Comparison of ENCODE assay signal across 8 mouse cellular contexts in the genomic region with DNA sequence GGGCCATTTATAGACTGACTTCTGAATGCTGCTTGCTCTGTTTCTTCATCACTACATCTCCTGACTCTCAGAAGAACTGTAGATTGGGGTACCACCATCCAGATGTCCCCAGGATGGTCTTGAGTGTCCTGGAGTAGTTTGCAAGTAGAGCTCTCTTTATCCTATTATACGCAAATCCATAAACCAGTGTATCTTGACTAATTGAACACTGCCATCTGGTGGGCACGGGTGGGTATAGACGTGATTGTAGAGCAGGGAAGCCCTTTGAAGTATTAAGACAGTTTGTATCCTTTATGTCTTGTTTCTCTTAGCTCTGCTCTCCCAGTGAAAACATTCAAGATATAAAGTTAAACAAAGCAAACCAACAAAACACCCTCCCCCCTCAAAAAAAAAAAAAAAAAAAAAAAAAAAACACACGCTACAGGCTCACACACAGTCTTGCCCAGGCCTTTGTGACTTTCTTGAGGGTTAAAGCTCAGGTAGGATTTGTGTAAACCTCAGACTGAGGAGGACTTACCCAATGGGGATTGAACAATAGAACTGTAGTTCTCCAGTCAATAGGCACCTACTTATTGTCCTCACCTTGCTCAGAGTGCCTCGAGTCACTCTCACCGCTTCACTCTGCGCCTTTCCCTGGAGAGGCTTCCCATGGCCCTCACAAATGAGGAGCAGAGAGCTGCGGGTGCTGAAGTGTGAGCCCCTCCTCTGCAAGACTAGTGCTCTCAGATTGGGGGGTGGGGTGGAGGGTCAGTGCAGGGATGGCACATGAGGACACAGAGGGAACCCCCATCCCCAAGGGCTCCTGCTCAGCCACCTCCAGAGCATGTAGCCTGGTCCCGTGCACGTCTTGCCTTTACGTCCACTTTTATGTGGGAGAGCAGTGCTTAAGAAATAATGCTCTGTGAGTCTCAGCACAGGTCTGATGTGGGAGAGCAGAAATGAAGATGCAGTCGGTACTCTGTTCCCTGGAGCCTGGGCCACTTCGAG. TPM values are rescaled to one million over a fixed set of nuclear protein-coding genes. Genes with fewer than 3 reads are reported as not detected.
A peak's percentile ranks its signal among the peaks of the same experiment; 100 is the strongest.
DNase-seq lines count a peak whose midpoint lies in the region; ATAC-seq and TF ChIP-seq lines count a peak whose summit lies in the region.

No protein-coding gene starts in this region.

- WGBS in forebrain, embryonic 13.5 days: 71% methylated on average over 13 of the region's 13 CpGs
- WGBS in hindbrain, postnatal 0 days: 68% methylated on average over 13 of the region's 13 CpGs

- no peak overlapping the region for H3K4me2 ChIP-seq in forebrain, embryonic 13.5 days
- H3K4me2 ChIP-seq in hindbrain, postnatal 0 days (ENCODE audit: low read depth, low read length): no peak overlapping the region

- H3K9me3 ChIP-seq in forebrain, embryonic 13.5 days (replicated peaks): no peaks in the 10 kb centered on the region
- H3K9me3 ChIP-seq in hindbrain, postnatal 0 days (ENCODE audit: low read length): no peaks in the 10 kb centered on the region

- H3K36me3 ChIP-seq in forebrain, embryonic 13.5 days (ENCODE audit: poor library complexity, severe bottlenecking): no peaks in the 10 kb centered on the region
- no peaks in the 10 kb centered on the region for H3K36me3 ChIP-seq in hindbrain, postnatal 0 days (ENCODE audit: insufficient read depth, low read length)

- no peak overlapping the region for H3K27ac ChIP-seq in forebrain, embryonic 13.5 days
- H3K27ac ChIP-seq in hindbrain, postnatal 0 days: no peak overlapping the region

- H3K4me1 ChIP-seq in forebrain, embryonic 13.5 days: no peaks in the 10 kb centered on the region
- H3K4me1 ChIP-seq in hindbrain, postnatal 0 days (ENCODE audit: insufficient read depth, low read length): no peaks in the 10 kb centered on the region

- no peak overlapping the region for H3K9ac ChIP-seq in forebrain, embryonic 13.5 days
- H3K9ac ChIP-seq in hindbrain, postnatal 0 days (replicated peaks; ENCODE audit: low read length): no peak overlapping the region

- TF ChIP-seq CTCF in hindbrain, postnatal 0 days (IDR thresholded peaks at IDR 0.05; ENCODE audit: low read depth): peak; percentile 80

- no peak overlapping the region for H3K4me3 ChIP-seq in forebrain, embryonic 13.5 days
- no peak overlapping the region for H3K4me3 ChIP-seq in hindbrain, postnatal 0 days (ENCODE audit: low read length)

- DNase-seq in Muller cell, postnatal 12 days (ENCODE audit: inconsistent ontology term): peak; percentile 78
- DNase-seq in c-Kit-negative CD71-positive TER-119-positive erythroid progenitor cells, embryonic 14.5 days (ENCODE audit: low read depth, low spot score): peak; percentile 20
- peak; percentile 85 for DNase-seq in hindbrain, postnatal 0 days (ENCODE audit: low spot score)
- DNase-seq in left cerebral cortex, adult 18-20 months (ENCODE audit: low spot score in 2 of 2): peak; percentile 78 to 85
- peak; percentile 76 for DNase-seq in mesoderm, embryonic 11.5 days (ENCODE audit: low read depth, low spot score)
- peak; percentile 45 to 65 for DNase-seq in right cerebral cortex, postnatal 36 days (ENCODE audit: low spot score in 2 of 2)
- DNase-seq in urinary bladder, postnatal 4 days (ENCODE audit: low spot score in 2 of 2): peak; percentile 30 to 70

- peak; percentile 69 for ATAC-seq in forebrain, embryonic 13.5 days
- peak; percentile 46; the same call in 1 of the 2 replicates for ATAC-seq in hindbrain, postnatal 0 days

- H3K27me3 ChIP-seq in forebrain, embryonic 13.5 days: no peaks in the 10 kb centered on the region
- H3K27me3 ChIP-seq in hindbrain, postnatal 0 days (ENCODE audit: insufficient read depth, low read length): no peaks in the 10 kb centered on the region

RNA-seq across cellular contexts. Expression of gene Zfp518b, which starts 51.9 kb away (rescaled TPM):
- 38.6 and 41.7 TPM in 2 replicates for polyA plus RNA-seq in forebrain, embryonic 13.5 days (2015; fragmentation: Nextera tagmentation; extraction: Ambion mirVana)
- 46.3 and 51.3 TPM in 2 replicates for total RNA-seq in hindbrain, postnatal 0 days (2014; rRNA removed)
- 12.8 and 13.8 TPM in 2 replicates for polyA plus RNA-seq in hindbrain, postnatal 0 days (2015; fragmentation: Nextera tagmentation; extraction: Ambion mirVana)
- 10 to 100 TPM; 11.6 to 14.8 TPM for total RNA-seq in left cerebral cortex, adult 18-20 months (2021)

Comparison
In these comparisons a context has a peak if more than half of its experiments do, and no peak if none do; other contexts are left out.
1. DNase-seq: peak in every context shown above with its lines; median percentile 85 in hindbrain, postnatal 0 days; 82 in left cerebral cortex, adult 18-20 months; 78 in Muller cell, postnatal 12 days; 76 in mesoderm, embryonic 11.5 days; 55 in right cerebral cortex, postnatal 36 days; 50 in urinary bladder, postnatal 4 days; 20 in c-Kit-negative CD71-positive TER-119-positive erythroid progenitor cells, embryonic 14.5 days.